Mouse (Mus musculus) urinary bladder, postnatal 25 days (tissue): ENCODE measurements around the gene Ppp6r2.

Source experiments
- DNase-seq: peaks from one replicate; pipeline ENCODE4 v3.0.0; 2022; ENCODE audit warnings: low spot score

Ppp6r2 gene

GRCm38 (mm10) chr15:89210915-89211715 lies at the start of gene Ppp6r2:
Gene Ppp6r2 (plus strand): TSS chr15:89211553.
- peak; percentile 81 for DNase-seq

GRCm38 (mm10) chr15:89165478-89165877 lies 45.9 kb upstream of the Ppp6r2 start:
- DNase-seq = no peak

GRCm38 (mm10) chr15:89168922-89169321 lies 42.4 kb upstream of the Ppp6r2 start:
- no peak for DNase-seq

GRCm38 (mm10) chr15:89169431-89169830 lies 41.9 kb upstream of the Ppp6r2 start:
- peak; percentile 70 for DNase-seq

GRCm38 (mm10) chr15:89170102-89170501 lies 41.3 kb upstream of the Ppp6r2 start:
- DNase-seq = no peak

GRCm38 (mm10) chr15:89171526-89172051 lies 39.8 kb upstream of the Ppp6r2 start:
- no peak for DNase-seq

- DNase-seq = no peak
Measured at GRCm38 (mm10) chr15:89172276-89172935, 38.9 kb upstream of the Ppp6r2 start.

- no peak for DNase-seq
Measured at GRCm38 (mm10) chr15:89173024-89173905, 38.1 kb upstream of the Ppp6r2 start.

GRCm38 (mm10) chr15:89173906-89174214 lies 37.5 kb upstream of the Ppp6r2 start:
- peak; percentile 63 for DNase-seq

GRCm38 (mm10) chr15:89174889-89175339 lies 36.4 kb upstream of the Ppp6r2 start:
- DNase-seq = no peak

- no peak for DNase-seq
Measured at GRCm38 (mm10) chr15:89175411-89176155, 35.8 kb upstream of the Ppp6r2 start.

- DNase-seq = peak; percentile 73
Measured at GRCm38 (mm10) chr15:89177121-89177520, 34.2 kb upstream of the Ppp6r2 start.

- no peak for DNase-seq
Measured at GRCm38 (mm10) chr15:89177576-89178259, 33.6 kb upstream of the Ppp6r2 start.

- no peak for DNase-seq
Measured at GRCm38 (mm10) chr15:89178260-89178860, 33.0 kb upstream of the Ppp6r2 start.

- peak; percentile 78 for DNase-seq
Measured at GRCm38 (mm10) chr15:89178954-89179629, 32.3 kb upstream of the Ppp6r2 start.

- no peak for DNase-seq
Measured at GRCm38 (mm10) chr15:89179630-89179964, 31.8 kb upstream of the Ppp6r2 start.

GRCm38 (mm10) chr15:89180081-89180541 lies 31.2 kb upstream of the Ppp6r2 start:
- no peak for DNase-seq

GRCm38 (mm10) chr15:89180571-89181229 lies 30.7 kb upstream of the Ppp6r2 start, which contains the start of gene Plxnb2:
Gene Plxnb2 (minus strand): TSS chr15:89180788.
- DNase-seq = peak; percentile 79

GRCm38 (mm10) chr15:89181561-89182270 lies 29.6 kb upstream of the Ppp6r2 start:
- no peak for DNase-seq
